Mouse (Mus musculus) ES-Bruce4 (cell line): ENCODE data around the gene Isg15.

Experiments
- CTCF ChIP-seq: IDR thresholded peaks from one replicate; pipeline ENCODE4 v1.8.1; 2011; ENCODE audit warnings: low read depth, low read length
- POLR2A ChIP-seq: IDR thresholded peaks from one replicate; pipeline ENCODE4 v1.8.1; 2011; ENCODE audit warnings: low read length; ENCODE audit not compliant: insufficient read depth

GRCm38 (mm10) chr4:156200623-156201475 is at the start of gene Isg15:
- TF ChIP-seq POLR2A (no peak), CTCF (no peak)
